Mouse (Mus musculus): ENCODE results near the gene Tgfbr1. TPM values are rescaled to one million over a fixed set of nuclear protein-coding genes. Genes with fewer than 3 reads are reported as not detected.

The Tgfbr1 gene
- polyA plus RNA-seq, 1 experiment, result 20.7 TPM

- H3K9me3 ChIP-seq (replicated peaks; ENCODE audit: control insufficient read depth, insufficient read depth, low read length, poor library complexity, severe bottlenecking), result no peaks in the 10 kb centered on the region
- H3K27ac ChIP-seq (ENCODE audit: insufficient read depth, low read length), result no peak overlapping the region
- no peaks in the 10 kb centered on the region for H3K36me3 ChIP-seq (ENCODE audit: control insufficient read depth, insufficient read depth, low read length, poor library complexity, severe bottlenecking)
- peaks cover 3% of the 10 kb centered on the region for H3K4me1 ChIP-seq (ENCODE audit: control insufficient read depth, insufficient read depth, low read length)
- H3K27me3 ChIP-seq (ENCODE audit: control insufficient read depth, insufficient read depth, low read length, poor library complexity, severe bottlenecking), result 0 out of 2 replicates have a peak, but pooled peaks cover 3% of the 10 kb centered on the region
- H3K4me3 ChIP-seq (ENCODE audit: low read depth, low read length), result peak overlapping the region; percentile 90
- TF ChIP-seq CTCF (IDR thresholded peaks at IDR 0.05; ENCODE audit: low read depth, low read length), result no peak
- TF ChIP-seq POLR2A (IDR thresholded peaks at IDR 0.05; ENCODE audit: insufficient read depth, low read length), result no peak
- no peak for TF ChIP-seq EP300 (IDR thresholded peaks at IDR 0.05; ENCODE audit: insufficient read depth, low read depth, low read length)
- peak overlapping the region; percentile 95 for H3K9ac ChIP-seq (ENCODE audit: low read depth, poor library complexity, severe bottlenecking)
Observed at GRCm38 (mm10) chr4:47353416-47354111, 542 bp downstream of the Tgfbr1 start.

GRCm38 (mm10) chr4:47354304-47354703 lies 1.3 kb downstream of the Tgfbr1 start:
- H3K4me3 ChIP-seq (ENCODE audit: low read depth, low read length), result no peak overlapping the region
- H3K4me1 ChIP-seq (ENCODE audit: control insufficient read depth, insufficient read depth, low read length), result peaks cover 3% of the 10 kb centered on the region
- TF ChIP-seq POLR2A (IDR thresholded peaks at IDR 0.05; ENCODE audit: insufficient read depth, low read length) (no peak), CTCF (IDR thresholded peaks at IDR 0.05; ENCODE audit: low read depth, low read length) (no peak), EP300 (IDR thresholded peaks at IDR 0.05; ENCODE audit: insufficient read depth, low read depth, low read length) (no peak)
- H3K9me3 ChIP-seq (replicated peaks; ENCODE audit: control insufficient read depth, insufficient read depth, low read length, poor library complexity, severe bottlenecking), result no peaks in the 10 kb centered on the region
- H3K27me3 ChIP-seq (ENCODE audit: control insufficient read depth, insufficient read depth, low read length, poor library complexity, severe bottlenecking), result 0 out of 2 replicates have a peak, but pooled peaks cover 3% of the 10 kb centered on the region
- H3K36me3 ChIP-seq (ENCODE audit: control insufficient read depth, insufficient read depth, low read length, poor library complexity, severe bottlenecking), result no peaks in the 10 kb centered on the region
- no peak overlapping the region for H3K9ac ChIP-seq (ENCODE audit: low read depth, poor library complexity, severe bottlenecking)
- no peak overlapping the region for H3K27ac ChIP-seq (ENCODE audit: insufficient read depth, low read length)

- Histone ChIP-seq H3K4me1 (ENCODE audit: control insufficient read depth, insufficient read depth, low read length) (no peaks in the 10 kb centered on the region), H3K9me3 (replicated peaks; ENCODE audit: control insufficient read depth, insufficient read depth, low read length, poor library complexity, severe bottlenecking) (no peaks in the 10 kb centered on the region), H3K27ac (ENCODE audit: insufficient read depth, low read length) (no peak overlapping the region), H3K4me3 (ENCODE audit: low read depth, low read length) (no peak overlapping the region), H3K9ac (ENCODE audit: low read depth, poor library complexity, severe bottlenecking) (no peak overlapping the region), H3K27me3 (ENCODE audit: control insufficient read depth, insufficient read depth, low read length, poor library complexity, severe bottlenecking) (no peaks in the 10 kb centered on the region), H3K36me3 (ENCODE audit: control insufficient read depth, insufficient read depth, low read length, poor library complexity, severe bottlenecking) (no peaks in the 10 kb centered on the region)
- no peak for TF ChIP-seq EP300 (IDR thresholded peaks at IDR 0.05; ENCODE audit: insufficient read depth, low read depth, low read length)
- no peak for TF ChIP-seq POLR2A (IDR thresholded peaks at IDR 0.05; ENCODE audit: insufficient read depth, low read length)
- TF ChIP-seq CTCF (IDR thresholded peaks at IDR 0.05; ENCODE audit: low read depth, low read length), result no peak
Observed at GRCm38 (mm10) chr4:47362662-47363061, 9.6 kb downstream of the Tgfbr1 start.

GRCm38 (mm10) chr4:47363134-47363533 lies 10.1 kb downstream of the Tgfbr1 start:
- no peaks in the 10 kb centered on the region for H3K4me1 ChIP-seq (ENCODE audit: control insufficient read depth, insufficient read depth, low read length)
- no peaks in the 10 kb centered on the region for H3K9me3 ChIP-seq (replicated peaks; ENCODE audit: control insufficient read depth, insufficient read depth, low read length, poor library complexity, severe bottlenecking)
- TF ChIP-seq CTCF (IDR thresholded peaks at IDR 0.05; ENCODE audit: low read depth, low read length) (no peak), POLR2A (IDR thresholded peaks at IDR 0.05; ENCODE audit: insufficient read depth, low read length) (no peak), EP300 (IDR thresholded peaks at IDR 0.05; ENCODE audit: insufficient read depth, low read depth, low read length) (no peak)
- H3K27me3 ChIP-seq (ENCODE audit: control insufficient read depth, insufficient read depth, low read length, poor library complexity, severe bottlenecking), result no peaks in the 10 kb centered on the region
- H3K9ac ChIP-seq (ENCODE audit: low read depth, poor library complexity, severe bottlenecking), result no peak overlapping the region
- no peak overlapping the region for H3K27ac ChIP-seq (ENCODE audit: insufficient read depth, low read length)
- H3K36me3 ChIP-seq (ENCODE audit: control insufficient read depth, insufficient read depth, low read length, poor library complexity, severe bottlenecking), result no peaks in the 10 kb centered on the region
- H3K4me3 ChIP-seq (ENCODE audit: low read depth, low read length), result no peak overlapping the region

GRCm38 (mm10) chr4:47368717-47369116 lies 15.7 kb downstream of the Tgfbr1 start:
- Histone ChIP-seq H3K9me3 (replicated peaks; ENCODE audit: control insufficient read depth, insufficient read depth, low read length, poor library complexity, severe bottlenecking) (no peaks in the 10 kb centered on the region), H3K4me1 (ENCODE audit: control insufficient read depth, insufficient read depth, low read length) (no peaks in the 10 kb centered on the region), H3K9ac (ENCODE audit: low read depth, poor library complexity, severe bottlenecking) (no peak overlapping the region), H3K27me3 (ENCODE audit: control insufficient read depth, insufficient read depth, low read length, poor library complexity, severe bottlenecking) (no peaks in the 10 kb centered on the region), H3K4me3 (ENCODE audit: low read depth, low read length) (no peak overlapping the region), H3K36me3 (ENCODE audit: control insufficient read depth, insufficient read depth, low read length, poor library complexity, severe bottlenecking) (no peaks in the 10 kb centered on the region), H3K27ac (ENCODE audit: insufficient read depth, low read length) (no peak overlapping the region)
- TF ChIP-seq EP300 (IDR thresholded peaks at IDR 0.05; ENCODE audit: insufficient read depth, low read depth, low read length), result no peak
- TF ChIP-seq CTCF (IDR thresholded peaks at IDR 0.05; ENCODE audit: low read depth, low read length), result no peak
- TF ChIP-seq POLR2A (IDR thresholded peaks at IDR 0.05; ENCODE audit: insufficient read depth, low read length), result no peak

- Histone ChIP-seq H3K27me3 (ENCODE audit: control insufficient read depth, insufficient read depth, low read length, poor library complexity, severe bottlenecking) (no peaks in the 10 kb centered on the region), H3K4me3 (ENCODE audit: low read depth, low read length) (no peak overlapping the region), H3K9ac (ENCODE audit: low read depth, poor library complexity, severe bottlenecking) (no peak overlapping the region), H3K9me3 (replicated peaks; ENCODE audit: control insufficient read depth, insufficient read depth, low read length, poor library complexity, severe bottlenecking) (no peaks in the 10 kb centered on the region), H3K36me3 (ENCODE audit: control insufficient read depth, insufficient read depth, low read length, poor library complexity, severe bottlenecking) (no peaks in the 10 kb centered on the region), H3K4me1 (ENCODE audit: control insufficient read depth, insufficient read depth, low read length) (no peaks in the 10 kb centered on the region), H3K27ac (ENCODE audit: insufficient read depth, low read length) (no peak overlapping the region)
- no peak for TF ChIP-seq POLR2A (IDR thresholded peaks at IDR 0.05; ENCODE audit: insufficient read depth, low read length)
Observed at GRCm38 (mm10) chr4:47378716-47379115, 25.7 kb downstream of the Tgfbr1 start.
